Mouse (Mus musculus): ENCODE measurements at regions not wholly inside any gene's neighbourhood (a gene's known extent, or its start where the extent isn't known, plus 50 kb on each side); places are given as distances from the start of the nearest gene placed in this dataset.
"Not testable (repeated sequence)": the region's sequence is repeated elsewhere in the genome, so short reads cannot be mapped to it uniquely, and the experiment has no call there.

GRCm38 (mm10) chr1:157622156-157622555 is 115.6 kb downstream of the Sec16b start:
- not testable (repeated sequence) for H3K9me3 ChIP-seq (replicated peaks); H3K9ac ChIP-seq; H3K27ac ChIP-seq (ENCODE audit: poor library complexity, severe bottlenecking); H3K4me3 ChIP-seq; H3K4me1 ChIP-seq (replicated peaks); ATAC-seq (ENCODE audit: insufficient number of reproducible peaks, low FRiP score); H3K36me3 ChIP-seq; H3K4me2 ChIP-seq
- 83% methylated on average over 16 of the region's 16 CpGs for WGBS
- H3K27me3 ChIP-seq (replicated peaks), result 0 out of 2 replicates have a peak, but pooled peaks cover 12% of the 10 kb centered on the region

- no peak overlapping the region for H3K27ac ChIP-seq (ENCODE audit: poor library complexity, severe bottlenecking)
- H3K27me3 ChIP-seq (replicated peaks), result peaks cover 34% of the 10 kb centered on the region
- ATAC-seq (ENCODE audit: insufficient number of reproducible peaks, low FRiP score), result no peak
- H3K9ac ChIP-seq, result no peak overlapping the region
- no peak overlapping the region for H3K4me2 ChIP-seq
- no peak overlapping the region for H3K4me3 ChIP-seq
- H3K36me3 ChIP-seq, result no peaks in the 10 kb centered on the region
- 0 out of 2 replicates have a peak, but pooled peaks cover 3% of the 10 kb centered on the region for H3K4me1 ChIP-seq (replicated peaks)
- no peaks in the 10 kb centered on the region for H3K9me3 ChIP-seq (replicated peaks)
- WGBS, result 20% methylated on average over 3 of the region's 3 CpGs
These were observed 126.1 kb downstream of the Sec16b start for GRCm38 (mm10) chr1:157632586-157632985.

GRCm38 (mm10) chr1:157633470-157633869 is 126.9 kb downstream of the Sec16b start:
- Histone ChIP-seq H3K4me3 (no peak overlapping the region), H3K4me2 (no peak overlapping the region), H3K36me3 (no peaks in the 10 kb centered on the region), H3K27me3 (replicated peaks) (peaks cover 30% of the 10 kb centered on the region), H3K9ac (no peak overlapping the region), H3K4me1 (replicated peaks) (0 out of 2 replicates have a peak, but pooled peaks cover 3% of the 10 kb centered on the region), H3K9me3 (replicated peaks) (no peaks in the 10 kb centered on the region), H3K27ac (ENCODE audit: poor library complexity, severe bottlenecking) (no peak overlapping the region)
- WGBS, result 86% methylated on average over 6 of the region's 6 CpGs
- no peak for ATAC-seq (ENCODE audit: insufficient number of reproducible peaks, low FRiP score)

- Histone ChIP-seq H3K27ac (ENCODE audit: poor library complexity, severe bottlenecking) (no peak overlapping the region), H3K4me3 (no peak overlapping the region), H3K4me1 (replicated peaks) (0 out of 2 replicates have a peak, but pooled peaks cover 3% of the 10 kb centered on the region), H3K9me3 (replicated peaks) (no peaks in the 10 kb centered on the region), H3K36me3 (no peaks in the 10 kb centered on the region), H3K9ac (no peak overlapping the region), H3K4me2 (no peak overlapping the region), H3K27me3 (replicated peaks) (0 out of 2 replicates have a peak, but pooled peaks cover 19% of the 10 kb centered on the region)
- WGBS, result 80% methylated on average over 6 of the region's 6 CpGs
- ATAC-seq (ENCODE audit: insufficient number of reproducible peaks, low FRiP score), result no peak
These were observed 129.2 kb downstream of the Sec16b start for GRCm38 (mm10) chr1:157635776-157636175.

GRCm38 (mm10) chr1:157643524-157643923 is 137.0 kb downstream of the Sec16b start:
- Histone ChIP-seq H3K4me3 (no peak overlapping the region), H3K27ac (ENCODE audit: poor library complexity, severe bottlenecking) (no peak overlapping the region), H3K27me3 (replicated peaks) (no peaks in the 10 kb centered on the region), H3K36me3 (no peaks in the 10 kb centered on the region), H3K9me3 (replicated peaks) (no peaks in the 10 kb centered on the region), H3K9ac (no peak overlapping the region), H3K4me2 (no peak overlapping the region), H3K4me1 (replicated peaks) (no peaks in the 10 kb centered on the region)
- ATAC-seq (ENCODE audit: insufficient number of reproducible peaks, low FRiP score), result no peak
- 80% methylated on average over 6 of the region's 6 CpGs for WGBS

GRCm38 (mm10) chr1:157645682-157646421 is 139.3 kb downstream of the Sec16b start:
- Histone ChIP-seq H3K4me3 (no peak overlapping the region), H3K4me1 (replicated peaks) (no peaks in the 10 kb centered on the region), H3K27ac (ENCODE audit: poor library complexity, severe bottlenecking) (no peak overlapping the region), H3K36me3 (no peaks in the 10 kb centered on the region), H3K4me2 (no peak overlapping the region), H3K27me3 (replicated peaks) (no peaks in the 10 kb centered on the region), H3K9me3 (replicated peaks) (no peaks in the 10 kb centered on the region), H3K9ac (no peak overlapping the region)
- no peak for ATAC-seq (ENCODE audit: insufficient number of reproducible peaks, low FRiP score)
- WGBS, result 78% methylated on average over 8 of the region's 8 CpGs

GRCm38 (mm10) chr1:157655446-157655845 is 148.9 kb downstream of the Sec16b start:
- no peaks in the 10 kb centered on the region for H3K9me3 ChIP-seq (replicated peaks)
- no peak for ATAC-seq (ENCODE audit: insufficient number of reproducible peaks, low FRiP score)
- H3K4me1 ChIP-seq (replicated peaks), result no peaks in the 10 kb centered on the region
- H3K4me3 ChIP-seq, result no peak overlapping the region
- no peak overlapping the region for H3K4me2 ChIP-seq
- H3K27me3 ChIP-seq (replicated peaks), result no peaks in the 10 kb centered on the region
- no peak overlapping the region for H3K9ac ChIP-seq
- H3K27ac ChIP-seq (ENCODE audit: poor library complexity, severe bottlenecking), result no peak overlapping the region
- WGBS, result 68% methylated on average over 4 of the region's 4 CpGs
- H3K36me3 ChIP-seq, result no peaks in the 10 kb centered on the region

GRCm38 (mm10) chr1:157669626-157670025 is 163.1 kb downstream of the Sec16b start:
- no peak for ATAC-seq (ENCODE audit: insufficient number of reproducible peaks, low FRiP score)

GRCm38 (mm10) chr1:157684356-157684755 is 177.8 kb downstream of the Sec16b start:
- no peaks in the 10 kb centered on the region for H3K36me3 ChIP-seq
- no peak overlapping the region for H3K4me2 ChIP-seq
- no peak overlapping the region for H3K9ac ChIP-seq
- H3K4me1 ChIP-seq (replicated peaks), result 0 out of 2 replicates have a peak, but pooled peaks cover 3% of the 10 kb centered on the region
- no peak overlapping the region for H3K4me3 ChIP-seq
- H3K27me3 ChIP-seq (replicated peaks), result no peaks in the 10 kb centered on the region
- H3K9me3 ChIP-seq (replicated peaks), result no peaks in the 10 kb centered on the region
- 20% methylated on average over 7 of the region's 7 CpGs for WGBS
- H3K27ac ChIP-seq (ENCODE audit: poor library complexity, severe bottlenecking), result no peak overlapping the region
- no peak for ATAC-seq (ENCODE audit: insufficient number of reproducible peaks, low FRiP score)

More at GRCm38 (mm10) chr1:157669626-157670025, 163.1 kb downstream of the Sec16b start:
- Histone ChIP-seq H3K9ac (no peak overlapping the region), H3K27me3 (replicated peaks) (no peaks in the 10 kb centered on the region), H3K4me1 (replicated peaks) (no peaks in the 10 kb centered on the region), H3K4me3 (no peak overlapping the region), H3K27ac (ENCODE audit: poor library complexity, severe bottlenecking) (no peak overlapping the region), H3K9me3 (replicated peaks) (no peaks in the 10 kb centered on the region), H3K4me2 (no peak overlapping the region), H3K36me3 (no peaks in the 10 kb centered on the region)
- 85% methylated on average over 6 of the region's 6 CpGs for WGBS

- Histone ChIP-seq H3K4me1 (replicated peaks) (no peaks in the 10 kb centered on the region), H3K9me3 (replicated peaks) (no peaks in the 10 kb centered on the region), H3K9ac (no peak overlapping the region), H3K27me3 (replicated peaks) (no peaks in the 10 kb centered on the region), H3K4me2 (no peak overlapping the region), H3K4me3 (no peak overlapping the region), H3K27ac (ENCODE audit: poor library complexity, severe bottlenecking) (no peak overlapping the region), H3K36me3 (no peaks in the 10 kb centered on the region)
- ATAC-seq (ENCODE audit: insufficient number of reproducible peaks, low FRiP score), result peak; percentile 61; the same call in 1 of the 2 replicates
- 36% methylated on average over 2 of the region's 2 CpGs for WGBS
These were observed 188.7 kb downstream of the Sec16b start for GRCm38 (mm10) chr1:157695198-157695597.

- no peak overlapping the region for H3K4me2 ChIP-seq
- H3K9me3 ChIP-seq (replicated peaks), result no peaks in the 10 kb centered on the region
- H3K27me3 ChIP-seq (replicated peaks), result no peaks in the 10 kb centered on the region
- WGBS, result 74% methylated on average over 6 of the region's 6 CpGs
- no peak overlapping the region for H3K4me3 ChIP-seq
- H3K36me3 ChIP-seq, result no peaks in the 10 kb centered on the region
- no peak overlapping the region for H3K27ac ChIP-seq (ENCODE audit: poor library complexity, severe bottlenecking)
- no peak for ATAC-seq (ENCODE audit: insufficient number of reproducible peaks, low FRiP score)
- no peak overlapping the region for H3K9ac ChIP-seq
- peaks cover 4% of the 10 kb centered on the region; the same call in 1 of the 2 replicates for H3K4me1 ChIP-seq (replicated peaks)
These were observed 197.1 kb downstream of the Sec16b start for GRCm38 (mm10) chr1:157703639-157704038.
